Mouse (Mus musculus): ENCODE measurements at regions not wholly inside any gene's neighbourhood (a gene's known extent, or its start where the extent isn't known, plus 50 kb on each side); places are given as distances from the start of the nearest gene placed in this dataset.

GRCm38 (mm10) chr1:104226493-104226892 is 541.8 kb upstream of the Cdh20 start:
- no peak for DNase-seq (ENCODE audit: low spot score in 2 of 2)

GRCm38 (mm10) chr1:104226901-104227300 is 541.4 kb upstream of the Cdh20 start:
- DNase-seq (ENCODE audit: low spot score in 2 of 2): peak in 1 of 2 experiments; percentile 21

GRCm38 (mm10) chr1:104241605-104242004 is 526.7 kb upstream of the Cdh20 start:
- DNase-seq (ENCODE audit: low spot score in 2 of 2): no peak

GRCm38 (mm10) chr1:104265775-104266174 is 502.6 kb upstream of the Cdh20 start:
- no peak for DNase-seq (ENCODE audit: low spot score in 2 of 2)

GRCm38 (mm10) chr1:104307941-104308340 is 460.4 kb upstream of the Cdh20 start:
- DNase-seq (ENCODE audit: low spot score in 2 of 2): no peak

- no peak for DNase-seq (ENCODE audit: low spot score in 2 of 2)
Observed at GRCm38 (mm10) chr1:104311617-104312016, 456.7 kb upstream of the Cdh20 start.

GRCm38 (mm10) chr1:104315058-104315457 is 453.3 kb upstream of the Cdh20 start:
- DNase-seq (ENCODE audit: low spot score in 2 of 2): no peak

- no peak for DNase-seq (ENCODE audit: low spot score in 2 of 2)
Observed at GRCm38 (mm10) chr1:104318020-104318419, 450.3 kb upstream of the Cdh20 start.

- no peak for DNase-seq (ENCODE audit: low spot score in 2 of 2)
Observed at GRCm38 (mm10) chr1:104332666-104333370, 435.5 kb upstream of the Cdh20 start.

- DNase-seq (ENCODE audit: low spot score in 2 of 2): no peak
Observed at GRCm38 (mm10) chr1:104333577-104333976, 434.8 kb upstream of the Cdh20 start.

All from frontal cortex, postnatal 25 days (tissue).